Mouse (Mus musculus): Measurements from ENCODE around the gene Gm10799. TPM values are rescaled to one million over a fixed set of nuclear protein-coding genes. Genes with fewer than 3 reads are reported as not detected.
"Not testable (repeated sequence)": the region's sequence is repeated elsewhere in the genome, so short reads cannot be mapped to it uniquely, and the experiment has no call there.

The Gm10799 gene
- polyA plus RNA-seq, 1 experiment from 2014 or later = not detected

- H3K4me2 ChIP-seq (ENCODE audit: low read depth); ATAC-seq (ENCODE audit: insufficient read depth, low FRiP score, low TSS enrichment); H3K27ac ChIP-seq (ENCODE audit: low read depth, low read length); DNase-seq (ENCODE audit: low spot score); H3K9ac ChIP-seq (ENCODE audit: low read length); H3K9me3 ChIP-seq (ENCODE audit: control insufficient read depth, low read length); H3K4me3 ChIP-seq (ENCODE audit: low read depth, low read length); H3K4me1 ChIP-seq (ENCODE audit: control insufficient read depth, insufficient read depth, low read length); H3K27me3 ChIP-seq (ENCODE audit: control insufficient read depth, insufficient read depth, low read length); H3K36me3 ChIP-seq (ENCODE audit: control insufficient read depth, insufficient read depth, low read length): not testable (repeated sequence)
Observed at GRCm38 (mm10) chr2:104084027-104084426, 15.7 kb upstream of the Gm10799 start.

GRCm38 (mm10) chr2:104082474-104082873 lies 14.1 kb upstream of the Gm10799 start:
- no peak for ATAC-seq (ENCODE audit: insufficient read depth, low FRiP score, low TSS enrichment)

GRCm38 (mm10) chr2:104081436-104082050 lies 13.2 kb upstream of the Gm10799 start:
- not testable (repeated sequence) for H3K4me3 ChIP-seq (ENCODE audit: low read depth, low read length); H3K4me2 ChIP-seq (ENCODE audit: low read depth); H3K9ac ChIP-seq (ENCODE audit: low read length); H3K4me1 ChIP-seq (ENCODE audit: control insufficient read depth, insufficient read depth, low read length); H3K36me3 ChIP-seq (ENCODE audit: control insufficient read depth, insufficient read depth, low read length); H3K27ac ChIP-seq (ENCODE audit: low read depth, low read length); H3K9me3 ChIP-seq (ENCODE audit: control insufficient read depth, low read length); ATAC-seq (ENCODE audit: insufficient read depth, low FRiP score, low TSS enrichment); DNase-seq (ENCODE audit: low spot score); H3K27me3 ChIP-seq (ENCODE audit: control insufficient read depth, insufficient read depth, low read length)
- WGBS = no CpG with 5 or more reads among the region's 1 CpGs

More at GRCm38 (mm10) chr2:104082474-104082873, 14.1 kb upstream of the Gm10799 start:
- no peaks in the 10 kb centered on the region for H3K9me3 ChIP-seq (ENCODE audit: control insufficient read depth, low read length)
- no peak overlapping the region for H3K4me3 ChIP-seq (ENCODE audit: low read depth, low read length)
- no peak for DNase-seq (ENCODE audit: low spot score)
- no peak overlapping the region for H3K27ac ChIP-seq (ENCODE audit: low read depth, low read length)
- no peak overlapping the region for H3K4me2 ChIP-seq (ENCODE audit: low read depth)
- no peaks in the 10 kb centered on the region for H3K4me1 ChIP-seq (ENCODE audit: control insufficient read depth, insufficient read depth, low read length)
- no peak overlapping the region for H3K9ac ChIP-seq (ENCODE audit: low read length)
- no peaks in the 10 kb centered on the region for H3K36me3 ChIP-seq (ENCODE audit: control insufficient read depth, insufficient read depth, low read length)
- H3K27me3 ChIP-seq (ENCODE audit: control insufficient read depth, insufficient read depth, low read length) = no peaks in the 10 kb centered on the region

- not testable (repeated sequence) for H3K9me3 ChIP-seq (ENCODE audit: control insufficient read depth, low read length); DNase-seq (ENCODE audit: low spot score); H3K27me3 ChIP-seq (ENCODE audit: control insufficient read depth, insufficient read depth, low read length); H3K9ac ChIP-seq (ENCODE audit: low read length); H3K36me3 ChIP-seq (ENCODE audit: control insufficient read depth, insufficient read depth, low read length); ATAC-seq (ENCODE audit: insufficient read depth, low FRiP score, low TSS enrichment); H3K4me3 ChIP-seq (ENCODE audit: low read depth, low read length); H3K27ac ChIP-seq (ENCODE audit: low read depth, low read length); H3K4me2 ChIP-seq (ENCODE audit: low read depth); H3K4me1 ChIP-seq (ENCODE audit: control insufficient read depth, insufficient read depth, low read length)
- 76% methylated on average over 5 of the region's 5 CpGs for WGBS
Observed at GRCm38 (mm10) chr2:104078285-104078684, 9.9 kb upstream of the Gm10799 start.

GRCm38 (mm10) chr2:104069704-104070185 lies 1.4 kb upstream of the Gm10799 start, which contains the start of gene Cd59b:
TSS of gene Cd59b (plus strand) at chr2:104069849.
- H3K4me2 ChIP-seq (ENCODE audit: low read depth) = peak within 1 kb of the TSS; percentile 60
- 5% methylated on average over 13 of the region's 13 CpGs for WGBS

GRCm38 (mm10) chr2:104065526-104065925 lies 2.8 kb downstream of the Gm10799 start, which contains the start of gene Gm10912:
TSS of gene Gm10912 (plus strand) at chr2:104065826.
- DNase-seq (ENCODE audit: low spot score); H3K9me3 ChIP-seq (ENCODE audit: control insufficient read depth, low read length); H3K27ac ChIP-seq (ENCODE audit: low read depth, low read length); H3K36me3 ChIP-seq (ENCODE audit: control insufficient read depth, insufficient read depth, low read length); H3K4me3 ChIP-seq (ENCODE audit: low read depth, low read length); H3K4me1 ChIP-seq (ENCODE audit: control insufficient read depth, insufficient read depth, low read length); H3K9ac ChIP-seq (ENCODE audit: low read length); H3K4me2 ChIP-seq (ENCODE audit: low read depth); ATAC-seq (ENCODE audit: insufficient read depth, low FRiP score, low TSS enrichment); H3K27me3 ChIP-seq (ENCODE audit: control insufficient read depth, insufficient read depth, low read length): not testable (repeated sequence)
- WGBS = 89% methylated on average over 5 of the region's 6 CpGs

More at GRCm38 (mm10) chr2:104069704-104070185, 1.4 kb upstream of the Gm10799 start, which contains the start of gene Cd59b:
- DNase-seq (ENCODE audit: low spot score) (peak; percentile 73), ATAC-seq (ENCODE audit: insufficient read depth, low FRiP score, low TSS enrichment) (peak; percentile 82)
- H3K36me3 ChIP-seq (ENCODE audit: control insufficient read depth, insufficient read depth, low read length) = no peaks in the 10 kb centered on the region
- 0 out of 2 replicates have a peak, but pooled peaks cover 2% of the 10 kb centered on the region for H3K4me1 ChIP-seq (ENCODE audit: control insufficient read depth, insufficient read depth, low read length)
- no peaks in the 10 kb centered on the region for H3K27me3 ChIP-seq (ENCODE audit: control insufficient read depth, insufficient read depth, low read length)
- no peaks in the 10 kb centered on the region for H3K9me3 ChIP-seq (ENCODE audit: control insufficient read depth, low read length)
- no peak within 1 kb of the TSS for H3K27ac ChIP-seq (ENCODE audit: low read depth, low read length)
- H3K4me3 ChIP-seq (ENCODE audit: low read depth, low read length) = peak within 1 kb of the TSS; percentile 29
- peak within 1 kb of the TSS; percentile 18; the same call in 1 of the 2 replicates for H3K9ac ChIP-seq (ENCODE audit: low read length)

- whole genome bisulfite sequencing = 79% methylated on average over 2 of the region's 2 CpGs
- no peaks in the 10 kb centered on the region for H3K4me1 ChIP-seq (ENCODE audit: control insufficient read depth, insufficient read depth, low read length)
- H3K27me3 ChIP-seq (ENCODE audit: control insufficient read depth, insufficient read depth, low read length) = no peaks in the 10 kb centered on the region
- no peak for ATAC-seq (ENCODE audit: insufficient read depth, low FRiP score, low TSS enrichment)
- no peak overlapping the region for H3K27ac ChIP-seq (ENCODE audit: low read depth, low read length)
- H3K4me3 ChIP-seq (ENCODE audit: low read depth, low read length) = no peak overlapping the region
- peaks cover 2% of the 10 kb centered on the region; the same call in 1 of the 2 replicates for H3K36me3 ChIP-seq (ENCODE audit: control insufficient read depth, insufficient read depth, low read length)
- no peaks in the 10 kb centered on the region for H3K9me3 ChIP-seq (ENCODE audit: control insufficient read depth, low read length)
- H3K9ac ChIP-seq (ENCODE audit: low read length) = no peak overlapping the region
- no peak for DNase-seq (ENCODE audit: low spot score)
- no peak overlapping the region for H3K4me2 ChIP-seq (ENCODE audit: low read depth)
Observed at GRCm38 (mm10) chr2:104064152-104064551, 4.2 kb downstream of the Gm10799 start.

- Histone ChIP-seq H3K27ac (ENCODE audit: low read depth, low read length) (no peak overlapping the region), H3K4me1 (ENCODE audit: control insufficient read depth, insufficient read depth, low read length) (no peaks in the 10 kb centered on the region), H3K27me3 (ENCODE audit: control insufficient read depth, insufficient read depth, low read length) (no peaks in the 10 kb centered on the region), H3K4me3 (ENCODE audit: low read depth, low read length) (no peak overlapping the region), H3K9me3 (ENCODE audit: control insufficient read depth, low read length) (no peaks in the 10 kb centered on the region), H3K36me3 (ENCODE audit: control insufficient read depth, insufficient read depth, low read length) (peaks cover 2% of the 10 kb centered on the region; the same call in 1 of the 2 replicates), H3K4me2 (ENCODE audit: low read depth) (no peak overlapping the region), H3K9ac (ENCODE audit: low read length) (no peak overlapping the region)
- ATAC-seq (ENCODE audit: insufficient read depth, low FRiP score, low TSS enrichment) (no peak), DNase-seq (ENCODE audit: low spot score) (no peak)
Observed at GRCm38 (mm10) chr2:104062665-104063064, 5.7 kb downstream of the Gm10799 start.

GRCm38 (mm10) chr2:104060996-104061395 lies 7.4 kb downstream of the Gm10799 start:
- Histone ChIP-seq H3K27me3 (ENCODE audit: control insufficient read depth, insufficient read depth, low read length) (no peaks in the 10 kb centered on the region), H3K4me1 (ENCODE audit: control insufficient read depth, insufficient read depth, low read length) (no peaks in the 10 kb centered on the region), H3K4me3 (ENCODE audit: low read depth, low read length) (no peak overlapping the region), H3K36me3 (ENCODE audit: control insufficient read depth, insufficient read depth, low read length) (peaks cover 2% of the 10 kb centered on the region; the same call in 1 of the 2 replicates), H3K9ac (ENCODE audit: low read length) (no peak overlapping the region), H3K9me3 (ENCODE audit: control insufficient read depth, low read length) (no peaks in the 10 kb centered on the region), H3K4me2 (ENCODE audit: low read depth) (no peak overlapping the region), H3K27ac (ENCODE audit: low read depth, low read length) (no peak overlapping the region)
- WGBS = 96% methylated on average over 6 of the region's 6 CpGs
- DNase-seq (ENCODE audit: low spot score) = no peak
- no peak for ATAC-seq (ENCODE audit: insufficient read depth, low FRiP score, low TSS enrichment)
